Mouse (Mus musculus) hindbrain, embryonic 11.5 days (tissue): ENCODE measurements at regions not wholly inside any gene's neighbourhood (a gene's known extent, or its start where the extent isn't known, plus 50 kb on each side); places are given as distances from the start of the nearest gene placed in this dataset.

Experiments
- ATAC-seq: fragments of 200-750 bp; cut with Nextera tagmentation; 2 replicates; pipeline ENCODE4 v1.8.0; 2017; ENCODE audit warnings: mild to moderate bottlenecking, moderate TSS enrichment, moderate library complexity; ENCODE audit not compliant: low FRiP score
- DNase-seq: peaks from one replicate; pipeline ENCODE4 v3.0.0-alpha.2; 2015; ENCODE audit warnings: low spot score
- H3K27ac ChIP-seq: fragments of 300-500 bp; sonication (generic); 2 replicates; pipeline ENCODE4 v1.5.1; 2014; ENCODE audit warnings: mild to moderate bottlenecking, low read depth, low read length
- H3K27me3 ChIP-seq: fragments of 300-500 bp; sonication (generic); 2 replicates; pipeline ENCODE4 v1.6.1; 2014; ENCODE audit warnings: mild to moderate bottlenecking, low read length, moderate library complexity, mixed read lengths; ENCODE audit not compliant: control insufficient read depth, insufficient read depth
- H3K36me3 ChIP-seq: fragments of 300-500 bp; sonication (generic); 2 replicates; pipeline ENCODE4 v1.6.1; 2014; ENCODE audit warnings: mild to moderate bottlenecking, low read length, moderate library complexity, mixed read lengths; ENCODE audit not compliant: control insufficient read depth, insufficient read depth
- H3K4me1 ChIP-seq: fragments of 300-500 bp; sonication (generic); replicated peaks from 2 replicates; pipeline ENCODE4 v1.6.1; 2014; ENCODE audit warnings: low read length, mixed read lengths; ENCODE audit not compliant: control insufficient read depth, insufficient read depth
- H3K4me2 ChIP-seq: fragments of 300-500 bp; sonication (generic); replicated peaks from 2 replicates; pipeline ENCODE4 v1.6.1; 2014; ENCODE audit warnings: mild to moderate bottlenecking, low read depth, low read length
- H3K4me3 ChIP-seq: fragments of 300-500 bp; sonication (generic); 2 replicates; pipeline ENCODE4 v1.5.1; 2014; ENCODE audit warnings: low read depth, low read length
- H3K9ac ChIP-seq: fragments of 300-500 bp; sonication (generic); 2 replicates; pipeline ENCODE4 v1.6.1; 2014; ENCODE audit warnings: low read depth, low read length
- H3K9me3 ChIP-seq: fragments of 300-500 bp; sonication (generic); 2 replicates; pipeline ENCODE4 v1.6.1; 2016; ENCODE audit warnings: low read length; ENCODE audit not compliant: control insufficient read depth
- WGBS: fragments of 180-500 bp; shearing (Covaris S2); extraction: QIAGEN DNeasy Blood & Tissue Kit; methylation state at CpG from one replicate; pipeline ENCODE4 v1.1.7; 2014; 5-methylcytosine and 5-hydroxymethylcytosine counted together

GRCm38 (mm10) chr2:92768088-92768487, 146.8 kb upstream of the Syt13 start:
- Histone ChIP-seq H3K9me3 (no peaks in the 10 kb centered on the region; the same call in 1 of the 2 replicates), H3K36me3 (no peaks in the 10 kb centered on the region), H3K9ac (no peak overlapping the region), H3K27me3 (no peaks in the 10 kb centered on the region), H3K4me2 (no peak overlapping the region), H3K4me3 (no peak overlapping the region), H3K4me1 (no peaks in the 10 kb centered on the region), H3K27ac (no peak overlapping the region)
- DNase-seq, result no peak
- no peak for ATAC-seq
- 79% methylated on average over 2 of the region's 2 CpGs for WGBS

GRCm38 (mm10) chr2:92769061-92769460, 145.8 kb upstream of the Syt13 start:
- Histone ChIP-seq H3K9ac (no peak overlapping the region), H3K4me1 (no peaks in the 10 kb centered on the region), H3K36me3 (no peaks in the 10 kb centered on the region), H3K4me2 (no peak overlapping the region), H3K4me3 (no peak overlapping the region), H3K9me3 (no peaks in the 10 kb centered on the region; the same call in 1 of the 2 replicates), H3K27ac (no peak overlapping the region), H3K27me3 (no peaks in the 10 kb centered on the region)
- no peak for DNase-seq
- ATAC-seq, result no peak
- WGBS, result 62% methylated on average over 3 of the region's 3 CpGs

GRCm38 (mm10) chr2:92770098-92770497, 144.8 kb upstream of the Syt13 start:
- Histone ChIP-seq H3K4me1 (no peaks in the 10 kb centered on the region), H3K36me3 (no peaks in the 10 kb centered on the region), H3K9me3 (no peaks in the 10 kb centered on the region; the same call in 1 of the 2 replicates), H3K4me3 (no peak overlapping the region), H3K4me2 (no peak overlapping the region), H3K27me3 (no peaks in the 10 kb centered on the region), H3K27ac (no peak overlapping the region), H3K9ac (no peak overlapping the region)
- WGBS, result 89% methylated on average over 5 of the region's 5 CpGs
- DNase-seq (no peak), ATAC-seq (no peak)

- no peaks in the 10 kb centered on the region; the same call in 1 of the 2 replicates for H3K9me3 ChIP-seq
- no peak for DNase-seq
- WGBS, result 86% methylated on average over 7 of the region's 7 CpGs
Measured at GRCm38 (mm10) chr2:92772623-92773022, 142.3 kb upstream of the Syt13 start.

GRCm38 (mm10) chr2:92776497-92776896, 138.4 kb upstream of the Syt13 start:
- no peak overlapping the region for H3K4me2 ChIP-seq
- H3K27me3 ChIP-seq, result no peaks in the 10 kb centered on the region
- H3K36me3 ChIP-seq, result no peaks in the 10 kb centered on the region
- no peaks in the 10 kb centered on the region for H3K9me3 ChIP-seq
- ATAC-seq, result no peak
- H3K9ac ChIP-seq, result no peak overlapping the region
- no peak for DNase-seq
- 95% methylated on average over 2 of the region's 2 CpGs for WGBS
- no peaks in the 10 kb centered on the region for H3K4me1 ChIP-seq
- H3K27ac ChIP-seq, result no peak overlapping the region
- H3K4me3 ChIP-seq, result no peak overlapping the region

More at GRCm38 (mm10) chr2:92772623-92773022, 142.3 kb upstream of the Syt13 start:
- Histone ChIP-seq H3K9ac (no peak overlapping the region), H3K27me3 (no peaks in the 10 kb centered on the region), H3K4me3 (no peak overlapping the region), H3K27ac (no peak overlapping the region), H3K36me3 (no peaks in the 10 kb centered on the region), H3K4me2 (no peak overlapping the region), H3K4me1 (no peaks in the 10 kb centered on the region)
- no peak for ATAC-seq

- H3K4me2 ChIP-seq, result no peak overlapping the region
- no peak overlapping the region for H3K9ac ChIP-seq
- no peak for ATAC-seq
- no peaks in the 10 kb centered on the region for H3K4me1 ChIP-seq
- WGBS, result 61% methylated on average over 1 of the region's 1 CpGs
- no peak for DNase-seq
- H3K36me3 ChIP-seq, result no peaks in the 10 kb centered on the region
- H3K9me3 ChIP-seq, result no peaks in the 10 kb centered on the region
- no peak overlapping the region for H3K4me3 ChIP-seq
- H3K27ac ChIP-seq, result no peak overlapping the region
- no peaks in the 10 kb centered on the region for H3K27me3 ChIP-seq
Measured at GRCm38 (mm10) chr2:92779101-92779500, 135.8 kb upstream of the Syt13 start.

- 93% methylated on average over 1 of the region's 1 CpGs for WGBS
- no peak overlapping the region for H3K27ac ChIP-seq
- ATAC-seq (no peak), DNase-seq (no peak)
- no peaks in the 10 kb centered on the region for H3K4me1 ChIP-seq
- no peak overlapping the region for H3K4me3 ChIP-seq
- no peak overlapping the region for H3K9ac ChIP-seq
- H3K27me3 ChIP-seq, result no peaks in the 10 kb centered on the region
- H3K36me3 ChIP-seq, result no peaks in the 10 kb centered on the region
- H3K9me3 ChIP-seq, result no peaks in the 10 kb centered on the region
- H3K4me2 ChIP-seq, result no peak overlapping the region
Measured at GRCm38 (mm10) chr2:92780021-92780420, 134.9 kb upstream of the Syt13 start.

- H3K9ac ChIP-seq, result no peak overlapping the region
- H3K4me2 ChIP-seq, result no peak overlapping the region
- DNase-seq, result no peak
- no peak overlapping the region for H3K4me3 ChIP-seq
- H3K27me3 ChIP-seq, result no peaks in the 10 kb centered on the region
- H3K9me3 ChIP-seq, result no peaks in the 10 kb centered on the region
- no peaks in the 10 kb centered on the region for H3K4me1 ChIP-seq
- H3K36me3 ChIP-seq, result no peaks in the 10 kb centered on the region
- no peak for ATAC-seq
- no peak overlapping the region for H3K27ac ChIP-seq
- WGBS, result 74% methylated on average over 5 of the region's 5 CpGs
Measured at GRCm38 (mm10) chr2:92781451-92781850, 133.4 kb upstream of the Syt13 start.

- no peak for DNase-seq
- no peak for ATAC-seq
- Histone ChIP-seq H3K36me3 (no peaks in the 10 kb centered on the region), H3K4me1 (no peaks in the 10 kb centered on the region), H3K27me3 (no peaks in the 10 kb centered on the region), H3K4me2 (no peak overlapping the region), H3K27ac (no peak overlapping the region), H3K9ac (no peak overlapping the region), H3K9me3 (no peaks in the 10 kb centered on the region), H3K4me3 (no peak overlapping the region)
- WGBS, result 79% methylated on average over 4 of the region's 4 CpGs
Measured at GRCm38 (mm10) chr2:92782621-92783020, 132.3 kb upstream of the Syt13 start.
